Mouse (Mus musculus): ENCODE measurements around the gene Bsph2. TPM values are rescaled to one million over a fixed set of nuclear protein-coding genes. Genes with fewer than 3 reads are reported as not detected.

Bsph2 gene
- total RNA-seq (2021): not detected
- long read RNA-seq: 0 reads

DNA sequence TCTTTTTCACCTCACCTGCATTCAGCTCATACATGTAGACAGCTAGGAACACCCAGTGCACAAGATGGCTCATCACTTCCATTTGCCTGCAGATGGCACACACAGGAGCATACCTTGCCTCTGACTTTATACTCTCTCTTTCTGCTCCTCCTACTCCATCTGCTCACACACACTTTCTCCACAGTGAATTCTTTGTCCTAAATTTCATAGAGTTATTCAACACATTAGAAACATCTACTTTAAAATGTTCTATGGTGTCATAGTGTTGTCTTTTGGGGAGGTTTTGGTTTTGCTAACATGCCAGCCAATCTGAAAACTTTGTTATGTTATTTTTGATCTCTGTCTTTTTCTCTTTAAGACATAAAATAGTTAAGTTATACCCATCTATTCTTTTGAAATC is at the start of gene Bsph2:
TSS of gene Bsph2 (minus strand) at position 101 of the 400 bp plus-strand sequence.
- no peak for DNase-seq (ENCODE audit: low spot score in 2 of 2)

DNA sequence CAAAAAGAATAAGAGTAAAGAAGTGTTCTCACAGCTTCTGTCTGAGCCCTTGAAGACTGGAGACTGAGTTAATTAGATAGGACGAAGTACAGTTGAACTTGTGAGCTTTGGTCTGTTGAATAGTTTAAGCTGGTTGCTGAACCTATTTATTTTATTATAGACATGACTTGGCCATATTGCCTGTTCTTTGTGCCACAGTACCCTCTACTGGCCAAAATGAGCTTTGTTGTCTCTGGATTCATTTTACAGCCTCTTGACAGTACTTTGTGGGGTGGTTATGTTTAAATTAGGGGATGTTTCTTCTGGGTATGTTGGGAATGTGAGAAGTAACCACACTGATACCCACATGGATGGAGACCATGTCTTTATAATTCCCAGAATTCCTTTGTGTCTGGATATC is 59.3 kb downstream of the Bsph2 start:
- DNase-seq (ENCODE audit: low spot score in 2 of 2): peak; percentile 3 to 16

Other genes starting within 250 kb of the Bsph2 start
- 1 to 10 TPM in 1 of 2 experiments, under 1 TPM in 1; 0.21 to 1.1 TPM for gene Pla2g4c, start 246.4 kb downstream of the Bsph2 start, total RNA-seq (2021)
- under 1 TPM; 0.25 to 0.89 TPM for gene Cabp5, start 172.9 kb downstream of the Bsph2 start, total RNA-seq (2021)
- gene Bsph1, start 120.2 kb downstream of the Bsph2 start, total RNA-seq (2021): not detected
- not detected for gene Sult2a5, start 52.9 kb upstream of the Bsph2 start, total RNA-seq (2021)
- gene Sult2a2, start 162.4 kb upstream of the Bsph2 start, total RNA-seq (2021): not detected